Mouse (Mus musculus) embryonic facial prominence, embryonic 13.5 days (tissue): ENCODE data around the gene Catsperz. TPM values are rescaled to one million over a fixed set of nuclear protein-coding genes. Genes with fewer than 3 reads are reported as not detected.

Experiments used
- ATAC-seq: fragments of 200-750 bp; cut with Nextera tagmentation; 2 replicates; pipeline ENCODE4 v1.8.0; 2017; ENCODE audit warnings: low read depth; ENCODE audit not compliant: insufficient number of reproducible peaks, insufficient read depth, low FRiP score, low TSS enrichment
- H3K27ac ChIP-seq: fragments of 300-500 bp; sonication (generic); 2 replicates; pipeline ENCODE4 v1.5.1; 2015; ENCODE audit warnings: moderate library complexity, mild to moderate bottlenecking, inconsistent platforms
- H3K27me3 ChIP-seq: fragments of 300-500 bp; sonication (generic); 2 replicates; pipeline ENCODE4 v1.6.1; 2015; ENCODE audit warnings: mild to moderate bottlenecking, inconsistent platforms
- H3K36me3 ChIP-seq: fragments of 300-500 bp; sonication (generic); 2 replicates; pipeline ENCODE4 v1.6.1; 2015; ENCODE audit warnings: mild to moderate bottlenecking, inconsistent platforms
- H3K4me1 ChIP-seq: fragments of 300-500 bp; sonication (generic); 2 replicates; pipeline ENCODE4 v1.6.1; 2015; ENCODE audit warnings: inconsistent platforms
- H3K4me2 ChIP-seq: fragments of 300-500 bp; sonication (generic); 2 replicates; pipeline ENCODE4 v1.6.1; 2015; ENCODE audit warnings: moderate library complexity, mild to moderate bottlenecking, inconsistent platforms
- H3K4me3 ChIP-seq: fragments of 300-500 bp; sonication (generic); 2 replicates; pipeline ENCODE4 v1.5.1; 2015; ENCODE audit warnings: mild to moderate bottlenecking, inconsistent platforms
- H3K9ac ChIP-seq: fragments of 300-500 bp; sonication (generic); 2 replicates; pipeline ENCODE4 v1.6.1; 2015; ENCODE audit warnings: mild to moderate bottlenecking, inconsistent platforms
- H3K9me3 ChIP-seq: fragments of 300-500 bp; sonication (generic); 2 replicates; pipeline ENCODE4 v1.6.1; 2016; ENCODE audit warnings: inconsistent platforms
- WGBS: fragments of 180-500 bp; shearing (Covaris S2); methylation state at CpG from one replicate; pipeline ENCODE4 v1.1.7; 2015; ENCODE audit warnings: mixed read lengths; 5-methylcytosine and 5-hydroxymethylcytosine counted together
- polyA plus RNA-seq: library from polyadenylated mRNA; unstranded; fragments of >200 nt; fragmentation: Nextera tagmentation; extraction: Ambion mirVana; gene quantifications from 2 replicates; pipeline ENCODE4 v1.2.1, GENCODE M21; 2015

Catsperz gene
- polyA plus RNA-seq, 1 experiment from 2014 or later, result 2.3 TPM

DNA sequence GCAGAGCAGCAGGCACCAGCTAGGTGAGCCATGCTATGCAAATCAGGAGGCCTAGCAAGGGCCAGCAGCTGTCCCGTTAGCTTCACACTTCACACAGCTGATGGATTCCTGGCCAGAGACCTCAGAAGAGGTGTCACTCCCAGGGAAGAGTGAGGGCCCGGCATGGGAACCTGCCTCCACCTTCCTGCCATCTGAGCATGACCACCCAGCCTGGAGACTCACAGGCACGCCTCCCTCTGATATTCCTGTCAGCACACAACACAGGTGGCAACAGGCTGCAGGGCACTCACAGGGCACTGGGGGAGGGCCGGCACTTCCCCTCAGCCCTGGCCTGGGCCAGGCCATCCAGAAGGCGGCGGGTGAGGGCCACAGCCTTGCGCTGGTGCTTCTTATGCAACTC lies 30.2 kb upstream of the Catsperz start:
- 83% methylated on average over 7 of the region's 7 CpGs for WGBS
- no peak overlapping the region for H3K27ac ChIP-seq
- H3K36me3 ChIP-seq, result peaks cover 66% of the 10 kb centered on the region
- no peak overlapping the region for H3K4me2 ChIP-seq
- no peaks in the 10 kb centered on the region for H3K9me3 ChIP-seq
- peaks cover 14% of the 10 kb centered on the region for H3K4me1 ChIP-seq
- no peak overlapping the region for H3K9ac ChIP-seq
- H3K27me3 ChIP-seq, result no peaks in the 10 kb centered on the region
- no peak overlapping the region for H3K4me3 ChIP-seq
- no peak for ATAC-seq

DNA sequence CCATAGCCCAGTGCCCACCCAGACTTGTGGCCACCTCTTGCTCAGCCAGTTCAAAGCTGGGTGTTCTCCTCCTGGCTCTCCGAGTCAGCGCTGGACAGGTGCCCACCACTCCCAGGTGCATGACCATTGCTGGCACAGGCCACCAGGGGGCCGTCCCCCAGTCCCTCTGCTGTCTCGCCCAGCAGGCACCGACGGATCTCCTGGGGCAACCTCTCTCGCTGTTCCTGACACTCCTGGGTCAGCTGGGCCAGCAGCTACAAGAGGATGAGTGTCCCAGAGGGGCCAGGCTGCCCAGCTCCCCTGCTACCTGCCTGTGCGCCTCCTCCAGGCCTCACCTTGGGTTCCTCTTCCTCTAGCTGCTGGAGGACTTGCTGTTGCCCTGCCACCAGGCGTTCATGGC lies 28.9 kb upstream of the Catsperz start:
- no peaks in the 10 kb centered on the region for H3K9me3 ChIP-seq
- no peak overlapping the region for H3K4me3 ChIP-seq
- no peak overlapping the region for H3K27ac ChIP-seq
- H3K27me3 ChIP-seq, result no peaks in the 10 kb centered on the region
- H3K4me1 ChIP-seq, result peaks cover 24% of the 10 kb centered on the region
- 65% methylated on average over 9 of the region's 9 CpGs for WGBS
- peaks cover 52% of the 10 kb centered on the region for H3K36me3 ChIP-seq
- H3K4me2 ChIP-seq, result no peak overlapping the region
- no peak overlapping the region for H3K9ac ChIP-seq
- ATAC-seq, result no peak

DNA sequence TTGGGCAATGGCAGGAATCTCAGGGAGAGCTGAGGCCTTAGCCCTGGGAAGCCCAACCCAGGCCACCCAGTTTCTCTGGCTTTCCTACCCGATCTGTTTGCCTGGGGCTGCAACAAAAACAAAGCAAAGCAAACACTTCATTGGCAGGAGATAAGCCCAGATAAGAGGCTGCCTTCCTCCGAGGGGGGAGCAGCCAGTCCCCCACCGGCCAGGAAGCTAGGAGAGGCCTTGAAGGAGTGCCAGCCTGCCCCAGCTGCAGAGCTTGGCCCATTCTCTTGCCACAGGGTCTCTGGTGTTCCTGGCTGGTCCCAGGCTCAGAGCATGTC lies 27.5 kb upstream of the Catsperz start:
- no peaks in the 10 kb centered on the region for H3K9me3 ChIP-seq
- ATAC-seq, result no peak
- 12% methylated on average over 3 of the region's 3 CpGs for WGBS
- H3K27ac ChIP-seq, result peak overlapping the region; percentile 98
- H3K36me3 ChIP-seq, result peaks cover 42% of the 10 kb centered on the region
- H3K27me3 ChIP-seq, result no peaks in the 10 kb centered on the region
- H3K9ac ChIP-seq, result peak overlapping the region; percentile 77
- H3K4me3 ChIP-seq, result peak overlapping the region; percentile 63
- H3K4me1 ChIP-seq, result peaks cover 24% of the 10 kb centered on the region
- peak overlapping the region; percentile 91 for H3K4me2 ChIP-seq

DNA sequence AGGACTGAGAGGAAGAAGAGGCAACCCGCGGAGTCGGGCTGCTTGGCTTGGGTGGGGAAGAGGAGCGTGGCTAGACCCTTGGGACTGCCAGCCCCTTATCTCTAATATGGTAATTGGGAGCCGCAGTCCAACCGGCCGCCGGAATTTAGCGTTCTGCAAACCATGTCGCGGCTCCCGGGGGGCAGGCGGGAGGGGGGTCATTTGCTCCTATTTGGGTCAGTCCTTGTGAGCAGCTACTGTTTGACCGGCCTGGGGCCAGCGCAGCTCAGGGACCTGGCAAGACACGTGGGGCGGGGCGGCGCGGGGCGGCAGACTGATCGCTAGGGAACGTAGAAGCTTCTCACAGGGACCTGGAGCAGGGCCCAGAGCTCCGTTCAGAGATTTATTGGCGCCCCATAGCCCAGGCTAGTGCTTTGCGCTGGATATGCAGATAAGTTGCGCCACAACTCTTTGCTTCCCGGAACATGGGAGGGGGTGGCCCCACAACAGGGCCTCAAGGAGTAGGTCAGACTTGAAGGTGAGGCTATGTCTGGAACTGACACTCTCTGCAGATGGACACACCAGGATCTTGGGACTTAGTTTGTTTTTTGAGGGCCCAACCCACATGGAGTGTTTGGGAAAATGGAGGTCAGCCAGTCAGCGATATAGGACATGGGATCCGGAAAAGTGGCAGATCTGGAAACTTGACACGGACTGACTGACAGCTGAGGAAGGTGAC lies 27.0 kb upstream of the Catsperz start:
- Histone ChIP-seq H3K36me3 (peaks cover 37% of the 10 kb centered on the region), H3K27ac (peak overlapping the region; percentile 98), H3K4me3 (peak overlapping the region; percentile 63), H3K4me2 (peak overlapping the region; percentile 91), H3K9ac (peak overlapping the region; percentile 77), H3K4me1 (peaks cover 24% of the 10 kb centered on the region), H3K9me3 (no peaks in the 10 kb centered on the region), H3K27me3 (no peaks in the 10 kb centered on the region)
- no peak for ATAC-seq
- WGBS, result 1% methylated on average over 31 of the region's 31 CpGs

DNA sequence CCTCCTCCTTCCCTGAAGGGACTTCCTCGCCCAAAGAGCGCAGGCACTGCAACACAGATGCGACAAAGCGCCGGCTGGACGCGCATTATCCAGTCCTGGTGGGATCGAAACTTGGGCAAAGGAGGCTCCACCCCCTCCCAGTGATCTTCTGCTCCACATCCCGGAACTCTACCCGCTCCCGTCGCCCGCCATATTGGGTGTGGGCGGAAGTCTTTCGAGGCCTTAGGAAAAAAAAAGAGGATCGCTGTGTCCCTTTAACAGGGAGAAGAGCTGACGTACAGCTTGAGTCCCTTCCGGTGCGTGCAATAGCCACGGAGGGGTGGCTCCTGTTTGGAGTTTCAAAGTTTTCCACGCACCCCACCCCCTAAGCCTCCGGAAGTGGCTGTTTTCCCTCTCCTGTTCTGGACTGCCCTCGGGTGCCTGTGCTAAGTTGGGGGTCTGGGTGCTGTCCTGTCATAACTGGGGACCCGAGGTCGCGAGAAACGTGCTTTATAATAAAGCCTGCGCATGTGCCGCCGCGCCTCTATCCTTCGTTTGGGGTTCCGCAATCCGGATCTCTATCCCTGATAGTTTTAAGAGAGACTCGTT lies 26.3 kb upstream of the Catsperz start:
- WGBS, result under 1% methylated on average over 35 of the region's 35 CpGs
- peak overlapping the region; percentile 91 for H3K4me2 ChIP-seq
- no peaks in the 10 kb centered on the region for H3K27me3 ChIP-seq
- peaks cover 30% of the 10 kb centered on the region for H3K36me3 ChIP-seq
- peak overlapping the region; percentile 63 for H3K4me3 ChIP-seq
- H3K4me1 ChIP-seq, result peaks cover 24% of the 10 kb centered on the region
- peak overlapping the region; percentile 77 for H3K9ac ChIP-seq
- peak overlapping the region; percentile 98 for H3K27ac ChIP-seq
- peak; percentile 83 for ATAC-seq
- no peaks in the 10 kb centered on the region for H3K9me3 ChIP-seq

DNA sequence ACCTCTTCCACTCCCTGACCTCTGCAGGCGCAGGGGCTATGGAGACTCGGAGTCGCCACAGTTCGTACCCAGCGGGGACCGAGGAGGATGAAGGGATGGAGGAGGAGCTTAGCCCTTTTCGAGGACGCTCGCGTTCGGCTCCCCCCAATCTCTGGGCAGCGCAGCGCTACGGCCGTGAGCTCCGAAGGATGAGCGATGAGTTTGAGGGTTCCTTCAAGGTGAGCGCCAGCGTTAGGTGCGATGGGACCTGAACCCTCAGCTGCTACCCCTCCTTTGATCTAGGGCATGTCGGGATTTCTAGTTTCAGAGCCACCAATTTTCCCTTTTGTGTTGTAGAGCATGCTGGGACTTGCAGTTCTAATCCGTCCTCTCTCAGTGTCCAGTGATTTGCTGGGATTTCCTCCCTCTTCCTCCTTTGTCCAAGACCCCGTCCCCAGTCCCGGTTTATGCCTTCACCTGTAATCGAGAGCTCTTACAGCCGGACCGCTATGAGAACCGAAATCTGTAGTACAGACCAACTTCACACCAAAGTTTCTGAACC lies 25.5 kb upstream of the Catsperz start:
- no peaks in the 10 kb centered on the region for H3K9me3 ChIP-seq
- peak overlapping the region; percentile 91 for H3K4me2 ChIP-seq
- H3K27me3 ChIP-seq, result no peaks in the 10 kb centered on the region
- H3K9ac ChIP-seq, result peak overlapping the region; percentile 77
- 0 out of 2 replicates have a peak, but pooled peaks have one; percentile 26 for ATAC-seq
- under 1% methylated on average over 28 of the region's 28 CpGs for WGBS
- H3K4me1 ChIP-seq, result peaks cover 26% of the 10 kb centered on the region
- H3K4me3 ChIP-seq, result peak overlapping the region; percentile 63
- peaks cover 29% of the 10 kb centered on the region for H3K36me3 ChIP-seq
- H3K27ac ChIP-seq, result peak overlapping the region; percentile 98

DNA sequence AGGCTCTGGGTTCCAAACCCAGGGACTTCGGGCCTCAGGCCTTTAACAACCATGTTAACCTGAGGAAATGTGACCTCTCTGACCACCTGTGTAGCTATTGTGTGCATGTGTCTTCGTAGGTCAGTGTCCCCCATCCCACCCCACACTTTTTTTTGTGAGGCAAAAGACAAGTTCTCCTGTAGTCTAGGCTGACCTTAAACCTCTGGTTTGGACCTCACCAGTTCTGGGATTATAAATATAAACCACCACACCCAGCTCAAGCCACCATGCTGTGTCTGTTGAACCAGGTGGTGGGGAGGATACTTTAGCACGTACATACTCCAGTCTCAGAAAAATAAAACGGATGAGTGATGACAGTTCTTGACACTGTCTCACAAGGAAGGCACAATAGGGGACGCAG lies 24.8 kb upstream of the Catsperz start:
- WGBS, result 62% methylated on average over 5 of the region's 5 CpGs
- H3K9ac ChIP-seq, result peak overlapping the region; percentile 77
- peaks cover 26% of the 10 kb centered on the region for H3K4me1 ChIP-seq
- peak overlapping the region; percentile 91 for H3K4me2 ChIP-seq
- H3K36me3 ChIP-seq, result peaks cover 27% of the 10 kb centered on the region
- peak overlapping the region; percentile 63 for H3K4me3 ChIP-seq
- H3K27ac ChIP-seq, result peak overlapping the region; percentile 98; the same call in 1 of the 2 replicates
- H3K27me3 ChIP-seq, result no peaks in the 10 kb centered on the region
- H3K9me3 ChIP-seq, result no peaks in the 10 kb centered on the region
- no peak for ATAC-seq

DNA sequence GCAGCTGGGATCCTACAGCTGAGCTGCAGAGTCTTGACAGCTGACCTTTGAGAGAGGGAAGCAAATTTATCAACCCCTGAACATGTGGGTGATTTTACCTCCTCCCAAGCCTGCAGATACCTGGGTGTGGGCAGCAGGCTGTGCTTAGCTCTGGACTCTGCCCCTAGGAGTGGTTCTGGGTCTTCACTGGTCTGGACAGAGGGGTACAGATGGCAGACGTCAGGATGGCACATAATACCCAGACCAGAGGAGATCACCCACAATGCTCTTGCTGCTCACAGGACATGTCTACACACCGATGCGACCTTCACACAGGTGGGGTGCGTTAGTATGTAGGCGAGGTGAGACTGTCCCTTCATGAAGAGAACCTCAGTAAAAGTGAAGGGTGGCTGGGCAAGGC lies 24.4 kb upstream of the Catsperz start:
- Histone ChIP-seq H3K27me3 (no peaks in the 10 kb centered on the region), H3K9me3 (no peaks in the 10 kb centered on the region), H3K9ac (0 out of 2 replicates have a peak overlapping the region, but pooled peaks have one; percentile 77), H3K27ac (no peak overlapping the region), H3K36me3 (peaks cover 23% of the 10 kb centered on the region), H3K4me1 (peaks cover 26% of the 10 kb centered on the region), H3K4me3 (peak overlapping the region; percentile 63; the same call in 1 of the 2 replicates), H3K4me2 (no peak overlapping the region; the same call in 1 of the 2 replicates)
- WGBS, result 92% methylated on average over 5 of the region's 5 CpGs
- ATAC-seq, result no peak

DNA sequence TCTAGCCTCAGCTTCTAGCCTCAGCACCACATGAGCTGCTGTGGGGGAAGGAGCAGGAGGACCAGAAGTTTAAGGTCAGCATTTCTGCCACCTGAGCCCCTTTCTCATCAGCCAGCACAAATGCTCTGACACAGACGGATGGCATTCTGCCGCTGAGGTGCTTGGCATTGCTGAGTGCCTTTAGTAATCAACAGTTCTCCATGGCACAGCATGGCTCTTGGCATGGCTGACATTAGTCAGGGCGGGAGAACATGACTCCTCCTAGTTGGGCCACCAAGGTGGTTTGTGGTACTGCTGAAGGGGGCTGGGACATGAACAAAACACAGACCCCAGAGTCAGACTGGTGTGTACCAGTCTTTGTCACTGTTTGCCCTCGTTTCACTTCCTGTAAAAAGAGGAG lies 23.0 kb upstream of the Catsperz start:
- Histone ChIP-seq H3K27me3 (no peaks in the 10 kb centered on the region), H3K4me2 (no peak overlapping the region), H3K9ac (no peak overlapping the region), H3K36me3 (peaks cover 16% of the 10 kb centered on the region), H3K9me3 (no peaks in the 10 kb centered on the region), H3K4me1 (peaks cover 25% of the 10 kb centered on the region), H3K27ac (no peak overlapping the region), H3K4me3 (no peak overlapping the region)
- no peak for ATAC-seq
- WGBS, result 77% methylated on average over 4 of the region's 4 CpGs

DNA sequence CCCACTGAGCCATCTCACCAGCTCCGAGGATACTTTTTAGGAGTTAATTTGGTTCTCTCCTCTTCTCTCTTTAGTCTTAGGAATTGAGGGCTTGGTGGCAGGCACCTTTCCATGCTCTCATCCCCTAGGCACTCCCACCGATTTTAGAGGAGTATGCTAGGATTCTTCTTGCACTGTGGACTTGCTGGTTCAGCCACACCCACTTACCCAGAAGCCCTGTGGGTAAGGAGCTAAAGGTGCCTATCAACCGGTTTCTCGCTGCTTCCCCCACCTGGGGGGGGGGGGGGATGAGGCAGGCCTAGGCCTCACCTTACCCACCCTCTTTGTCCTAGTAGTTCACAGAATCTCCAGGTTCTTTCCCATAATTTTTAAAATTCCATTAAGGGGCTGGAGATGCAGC lies 22.6 kb upstream of the Catsperz start:
- no peak overlapping the region for H3K27ac ChIP-seq
- H3K4me2 ChIP-seq, result no peak overlapping the region
- H3K4me1 ChIP-seq, result peaks cover 24% of the 10 kb centered on the region
- H3K9ac ChIP-seq, result no peak overlapping the region
- H3K4me3 ChIP-seq, result no peak overlapping the region
- H3K27me3 ChIP-seq, result no peaks in the 10 kb centered on the region
- ATAC-seq, result no peak
- peaks cover 16% of the 10 kb centered on the region for H3K36me3 ChIP-seq
- WGBS, result 37% methylated on average over 4 of the region's 4 CpGs
- H3K9me3 ChIP-seq, result no peaks in the 10 kb centered on the region

DNA sequence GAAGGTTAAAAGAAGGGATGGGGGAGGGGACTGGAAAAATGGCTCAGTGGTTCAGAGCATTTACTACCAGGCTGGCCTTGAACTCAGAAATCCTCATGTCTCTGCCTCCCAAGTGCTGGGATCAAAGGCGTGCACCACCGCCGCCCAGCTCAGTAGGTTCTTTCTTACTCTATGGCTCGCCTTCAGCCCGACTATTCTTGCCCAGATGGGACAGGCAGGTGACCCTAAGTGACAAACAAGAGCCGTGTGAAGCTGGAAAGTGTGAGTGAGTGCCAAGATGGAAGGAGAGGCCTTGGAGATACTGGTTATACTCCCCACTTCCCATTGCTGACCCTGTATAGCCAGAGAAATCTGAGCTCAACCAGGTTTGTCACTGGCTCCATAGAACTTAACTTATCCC lies 18.5 kb upstream of the Catsperz start:
- H3K27me3 ChIP-seq, result no peaks in the 10 kb centered on the region
- no peak overlapping the region for H3K27ac ChIP-seq
- H3K9ac ChIP-seq, result no peak overlapping the region
- no peaks in the 10 kb centered on the region for H3K9me3 ChIP-seq
- peaks cover 16% of the 10 kb centered on the region for H3K36me3 ChIP-seq
- no peak for ATAC-seq
- peaks cover 25% of the 10 kb centered on the region for H3K4me1 ChIP-seq
- 94% methylated on average over 6 of the region's 6 CpGs for WGBS
- H3K4me3 ChIP-seq, result no peak overlapping the region
- H3K4me2 ChIP-seq, result no peak overlapping the region

DNA sequence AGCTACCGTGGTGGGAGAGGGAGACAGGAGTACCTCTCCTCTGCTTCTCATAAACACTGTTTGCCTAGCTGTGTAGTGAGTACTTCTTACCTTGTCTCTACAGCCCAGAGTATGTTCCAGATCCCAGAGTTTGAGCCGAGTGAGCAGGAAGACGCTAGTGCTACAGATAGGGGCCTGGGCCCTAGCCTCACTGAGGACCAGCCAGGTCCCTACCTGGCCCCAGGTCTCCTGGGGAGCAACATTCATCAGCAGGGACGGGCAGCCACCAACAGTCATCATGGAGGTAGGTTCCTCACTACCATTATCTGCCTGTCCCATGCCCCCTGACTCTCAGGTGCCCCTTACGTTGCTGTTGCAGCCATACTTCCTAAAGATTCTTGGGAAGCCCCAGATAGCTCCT lies 17.6 kb upstream of the Catsperz start:
- Histone ChIP-seq H3K27ac (peak overlapping the region; percentile 95), H3K36me3 (peaks cover 12% of the 10 kb centered on the region), H3K4me2 (peak overlapping the region; percentile 95), H3K27me3 (no peaks in the 10 kb centered on the region), H3K9ac (peak overlapping the region; percentile 93), H3K4me1 (peaks cover 25% of the 10 kb centered on the region), H3K4me3 (peak overlapping the region; percentile 86), H3K9me3 (no peaks in the 10 kb centered on the region)
- ATAC-seq, result no peak
- 29% methylated on average over 5 of the region's 5 CpGs for WGBS
